Mouse (Mus musculus): Measurements from ENCODE around the gene Mef2c. TPM values are rescaled to one million over a fixed set of nuclear protein-coding genes. Genes with fewer than 3 reads are reported as not detected.

The Mef2c gene
- 100 to 1,000 TPM; 330 to 357 TPM for total RNA-seq (2021)
- long read RNA-seq, experiment 1, full-length matches to known transcripts, result 17 of 97 reads
- long read RNA-seq, experiment 1, partial matches to known transcripts, result 12 of 97 reads
- long read RNA-seq, experiment 1, other reads (novel, unspliced or antisense), result 68 of 97 reads
- long read RNA-seq, experiment 2, full-length matches to known transcripts, result 20 of 164 reads
- long read RNA-seq, experiment 2, partial matches to known transcripts, result 38 of 164 reads
- long read RNA-seq, experiment 2, other reads (novel, unspliced or antisense), result 106 of 164 reads

DNA sequence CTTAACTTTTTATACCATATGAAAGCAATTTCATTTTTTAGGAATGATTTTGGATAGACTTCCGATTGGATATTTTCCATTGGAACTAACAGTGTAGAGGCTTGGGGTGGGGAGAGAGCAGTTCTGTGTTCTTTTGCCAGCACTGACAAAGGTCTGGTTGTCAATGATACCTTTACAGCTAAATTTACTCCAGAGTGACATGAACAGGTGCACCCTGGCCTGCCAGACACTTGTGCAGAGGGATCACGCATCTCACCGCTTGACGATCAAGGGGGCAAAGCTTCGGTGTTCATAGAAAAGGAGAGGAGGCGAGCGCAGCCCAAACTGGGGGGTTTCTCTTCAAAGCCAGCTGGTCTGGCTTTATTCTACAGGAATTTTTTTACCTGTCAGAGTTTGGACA is at the start of gene Mef2c:
Gene Mef2c, plus strand, starts transcription at position 116 of the 400 bp plus-strand sequence.
- peak; percentile 52 to 57 for DNase-seq
- intact Hi-C loops (cut with DNase I), result no loop called here

DNA sequence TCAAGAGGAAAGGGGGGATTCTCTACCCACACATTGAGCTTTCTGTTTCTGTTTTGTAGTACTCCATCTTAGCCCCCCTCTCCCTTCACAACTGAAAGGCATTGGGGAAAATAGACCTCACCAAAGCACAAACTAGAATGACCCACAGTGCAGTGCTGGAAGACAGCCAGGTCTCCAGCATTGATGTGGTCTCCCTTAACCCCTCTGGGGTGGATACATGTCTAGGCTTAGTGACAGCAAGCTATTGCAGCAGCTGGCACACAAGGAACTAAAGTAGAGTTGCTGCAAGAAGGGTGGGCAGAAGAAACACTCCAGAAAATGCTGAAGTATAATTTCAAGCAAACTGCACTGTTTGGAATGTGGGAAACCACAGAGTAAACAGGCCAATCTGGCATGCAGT is 45.1 kb upstream of the Mef2c start:
- intact Hi-C loops (cut with DNase I), result no loop called here
- DNase-seq, result no peak

DNA sequence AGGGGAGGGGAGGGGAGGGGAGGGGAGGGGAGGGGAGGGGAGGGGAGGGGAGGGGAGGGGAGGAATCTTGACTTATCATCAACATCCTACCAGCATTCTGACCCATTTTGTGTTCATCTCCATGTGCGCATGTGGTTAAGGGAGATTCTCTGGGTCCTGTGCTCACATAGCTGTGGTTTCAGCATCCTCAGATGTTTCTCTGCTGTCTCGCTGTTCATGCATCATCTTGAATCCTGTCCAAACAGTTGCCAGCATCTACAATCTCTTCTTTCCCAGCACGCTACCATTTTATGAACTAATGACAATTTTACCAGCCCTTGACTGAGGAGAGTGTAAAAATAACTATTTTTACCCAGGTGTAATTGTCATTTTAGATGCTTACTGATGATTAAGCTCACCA is 44.2 kb upstream of the Mef2c start:
- DNase-seq, result no peak
- intact Hi-C loops (cut with DNase I), result no loop called here

DNA sequence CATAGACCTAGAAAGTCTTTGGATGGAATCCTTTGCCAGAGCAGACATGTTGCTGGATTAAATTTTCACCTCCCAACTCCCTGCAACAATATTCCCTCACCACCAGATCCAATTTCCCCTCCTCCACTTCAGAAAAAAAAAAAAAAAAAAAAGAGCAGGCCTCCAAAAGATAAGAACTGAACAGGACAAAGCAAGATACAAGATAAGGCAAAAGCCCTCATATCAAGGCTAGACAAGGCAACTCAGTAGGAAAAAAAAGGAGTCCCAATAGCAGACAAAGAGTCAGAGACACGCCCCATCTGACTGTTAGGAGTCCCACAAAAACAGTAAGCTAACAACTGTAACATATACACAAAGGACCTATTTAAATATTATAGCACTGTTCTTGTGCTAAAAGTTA is 43.2 kb upstream of the Mef2c start:
- DNase-seq, result no peak
- intact Hi-C loops (cut with DNase I), result no loop called here

DNA sequence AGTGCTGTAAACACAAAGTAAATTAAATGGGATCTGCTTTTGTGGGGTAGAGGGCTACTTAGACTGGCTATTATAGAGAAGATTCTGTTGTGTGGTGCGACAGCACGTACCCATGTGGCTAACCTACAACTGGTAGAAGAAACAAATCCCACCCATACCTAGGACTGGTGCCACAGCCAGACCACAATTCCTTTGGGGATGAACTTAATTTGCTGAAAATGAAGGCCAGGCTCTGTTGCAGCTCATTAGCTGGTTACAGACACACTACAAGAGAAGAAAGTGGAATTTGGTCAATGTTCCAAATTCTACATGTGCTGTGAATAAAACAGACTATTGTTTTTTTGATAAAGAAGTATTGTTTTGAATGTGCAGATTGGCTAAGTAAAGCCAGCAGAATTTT is 42.3 kb upstream of the Mef2c start:
- no peak for DNase-seq
- intact Hi-C loops (cut with DNase I), result no loop called here

DNA sequence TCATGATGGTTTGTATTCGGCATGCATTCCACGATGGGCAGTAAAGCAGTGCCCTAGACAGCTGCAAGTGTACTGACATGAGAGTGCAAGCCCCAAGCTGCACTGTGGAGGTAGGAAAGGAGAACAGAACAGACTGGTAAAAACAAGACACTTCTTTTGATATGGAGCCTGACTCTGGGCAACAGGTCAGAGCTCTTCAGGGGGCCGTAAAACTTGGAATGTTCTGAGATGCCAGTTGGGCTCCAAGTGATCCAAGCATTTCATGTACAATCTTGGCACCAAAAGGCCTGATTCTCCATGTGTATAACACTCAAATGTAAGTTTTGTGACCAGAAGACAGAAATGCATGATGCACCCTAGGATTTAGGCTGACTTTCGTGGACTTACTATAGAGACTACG is 37.1 kb upstream of the Mef2c start:
- no peak for DNase-seq
- intact Hi-C loops (cut with DNase I), result no loop called here

DNA sequence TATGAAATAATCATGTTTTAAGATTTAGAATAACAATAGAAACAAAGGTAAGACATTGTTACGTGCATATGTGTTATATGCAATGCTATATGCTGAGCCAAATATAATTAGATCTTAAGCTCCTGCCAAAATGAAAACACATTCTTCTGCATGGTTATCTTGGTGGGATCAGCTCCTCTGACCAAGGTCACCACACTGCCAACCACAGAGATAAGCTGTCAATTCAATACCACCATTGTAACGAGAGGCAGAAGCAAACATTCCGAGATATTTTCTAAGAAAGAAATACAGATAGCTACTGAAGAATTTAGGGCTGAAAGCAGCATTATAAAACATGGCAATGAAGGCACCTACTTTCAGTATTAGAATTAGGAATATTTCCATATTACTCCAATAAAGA is 35.0 kb upstream of the Mef2c start:
- intact Hi-C loops (cut with DNase I), result no loop called here
- no peak for DNase-seq

DNA sequence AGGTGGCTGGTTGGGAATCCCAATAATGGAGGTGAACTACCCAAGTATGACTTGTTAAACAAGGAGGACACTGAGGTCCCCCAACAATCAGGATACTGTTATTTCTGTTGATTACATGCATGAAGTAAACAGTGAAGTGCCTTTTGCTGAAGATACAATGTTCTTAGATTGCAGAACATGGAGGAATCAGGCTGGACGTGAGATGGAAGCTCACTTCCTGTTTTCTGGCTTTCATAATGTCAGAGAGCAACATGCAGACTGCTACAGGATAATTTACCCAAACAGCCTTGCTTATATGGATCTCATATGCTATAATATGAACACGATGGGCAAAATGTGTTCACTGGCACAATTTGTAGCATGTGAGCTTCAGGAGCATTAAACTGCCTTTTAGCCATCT is 30.1 kb upstream of the Mef2c start:
- intact Hi-C loops (cut with DNase I), result no loop called here
- no peak for DNase-seq

DNA sequence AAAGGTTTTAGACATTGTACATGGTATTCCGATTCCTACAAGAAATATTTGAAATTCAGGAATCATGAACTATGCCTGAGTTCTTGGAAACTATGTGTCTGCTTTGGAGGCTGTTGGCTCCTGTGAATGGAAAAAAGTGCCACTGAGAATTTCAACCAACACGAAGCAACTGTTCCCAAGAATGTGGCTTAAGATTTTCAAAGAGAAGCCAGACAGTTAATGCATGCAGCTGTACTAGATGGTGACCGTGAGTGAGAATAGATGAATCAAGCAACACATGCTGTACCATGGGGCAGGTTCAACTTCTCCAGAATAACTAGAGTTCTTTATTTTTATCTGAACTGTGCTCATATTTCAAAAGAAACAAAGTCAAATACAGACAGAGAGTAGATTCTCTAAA is 23.4 kb upstream of the Mef2c start:
- intact Hi-C loops (cut with DNase I), result no loop called here
- no peak for DNase-seq

DNA sequence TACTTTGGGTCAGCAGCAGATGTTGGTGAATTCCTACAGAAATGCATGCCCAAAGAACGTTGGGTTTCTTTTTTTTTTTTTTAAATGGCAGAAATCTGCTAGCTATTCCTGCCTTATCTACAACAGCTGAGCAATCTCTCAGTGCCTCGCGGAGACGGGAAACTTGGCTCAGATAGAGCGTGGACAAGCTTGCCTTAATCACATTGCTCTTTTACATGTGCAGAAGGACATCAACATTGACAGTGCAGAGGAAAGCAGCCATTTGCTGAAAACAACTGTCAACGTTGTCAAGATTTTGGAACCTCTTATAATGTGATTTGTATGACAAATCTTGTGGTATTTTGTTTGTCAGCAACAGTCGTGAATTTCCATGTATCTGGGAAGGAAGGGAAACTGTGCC is 22.5 kb upstream of the Mef2c start:
- intact Hi-C loops (cut with DNase I), result no loop called here
- no peak for DNase-seq

DNA sequence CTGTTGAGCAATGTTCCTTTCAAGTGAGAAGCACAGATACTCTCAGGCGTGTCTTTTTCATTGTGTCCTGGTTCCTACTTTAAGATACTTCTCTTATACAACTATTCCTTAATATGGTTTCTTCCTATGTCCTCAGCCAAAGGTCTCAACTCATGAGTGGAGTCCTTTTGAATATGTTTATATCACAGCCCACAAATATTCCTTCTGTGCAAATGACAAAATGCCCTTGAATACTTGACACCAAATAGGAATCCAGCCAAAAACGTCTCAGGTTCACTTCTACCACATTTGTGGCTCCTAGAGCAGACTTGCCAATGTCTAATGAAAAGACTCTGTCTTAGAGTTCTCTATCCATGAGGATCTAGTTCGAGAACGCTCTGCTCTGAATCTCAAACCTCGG is 21.7 kb upstream of the Mef2c start:
- intact Hi-C loops (cut with DNase I), result no loop called here
- DNase-seq, result no peak

DNA sequence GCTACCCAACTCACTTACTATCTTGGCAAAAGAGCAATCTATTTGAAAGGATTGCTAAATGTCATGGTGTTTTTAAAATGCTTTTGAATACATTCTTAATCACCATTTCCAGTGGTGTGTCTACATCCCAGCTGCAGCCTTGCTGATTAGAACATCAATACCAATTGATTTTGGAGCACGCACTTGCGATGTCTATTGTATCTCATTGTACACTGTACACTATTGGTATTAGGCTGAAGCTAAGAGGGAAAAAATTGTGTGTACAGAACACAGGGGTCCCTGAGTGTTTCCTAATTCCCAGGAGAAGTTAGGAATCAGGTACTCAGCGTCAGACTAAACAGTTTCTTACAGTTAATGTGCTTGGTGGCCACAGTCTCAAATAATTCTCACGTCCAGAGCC is 19.6 kb upstream of the Mef2c start:
- intact Hi-C loops (cut with DNase I), result no loop called here
- no peak for DNase-seq

DNA sequence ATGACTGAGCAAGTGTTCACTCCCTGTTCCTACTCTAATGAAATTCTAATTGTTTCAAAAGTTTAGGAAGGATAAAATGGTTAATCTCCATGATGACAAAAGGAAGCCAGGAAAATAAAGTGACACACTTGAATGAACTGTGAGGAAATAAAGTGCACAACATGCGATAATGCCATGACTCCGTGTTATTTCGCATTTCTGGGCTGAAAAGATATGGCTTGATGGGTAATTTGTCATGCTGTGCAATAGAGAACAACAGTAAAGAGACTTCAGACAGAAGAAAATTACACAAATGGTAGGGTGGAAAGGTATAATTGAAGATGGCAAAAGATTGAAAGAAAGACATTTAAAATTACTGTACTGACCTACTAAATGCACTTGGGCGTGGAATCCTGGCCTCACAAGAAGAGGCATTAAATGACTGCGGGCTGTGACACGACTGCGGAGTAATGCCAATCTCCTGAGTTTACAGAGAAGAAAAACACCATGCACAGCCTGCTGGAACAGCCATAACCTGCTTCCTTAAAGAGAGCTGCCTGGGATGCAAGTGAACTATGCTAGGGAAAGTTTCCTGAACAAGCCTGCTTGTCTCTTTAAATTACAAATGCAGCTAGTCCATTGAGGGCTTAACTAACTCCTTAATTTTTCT is 19.0 kb upstream of the Mef2c start:
- intact Hi-C loops (cut with DNase I), result no loop called here
- no peak for DNase-seq

DNA sequence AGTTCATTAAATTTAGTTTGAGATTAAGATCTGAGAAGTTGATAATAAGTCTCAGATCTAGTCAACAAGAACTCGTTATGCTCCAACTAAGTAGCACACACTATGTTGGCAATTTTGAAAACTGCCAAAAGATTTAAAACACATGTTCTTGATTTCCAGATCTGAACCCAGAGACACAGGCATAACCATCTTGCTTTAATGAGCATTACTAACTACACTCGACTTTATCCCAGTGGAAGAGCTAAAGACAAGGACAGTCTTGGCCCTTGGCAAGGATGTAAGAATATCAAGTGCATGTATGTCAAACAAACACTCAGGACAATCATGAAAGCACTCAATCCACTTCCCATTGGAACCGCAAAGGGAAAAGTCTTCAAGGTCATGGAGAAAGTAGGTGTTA is 11.8 kb upstream of the Mef2c start:
- no peak for DNase-seq
- intact Hi-C loops (cut with DNase I), result no loop called here

DNA sequence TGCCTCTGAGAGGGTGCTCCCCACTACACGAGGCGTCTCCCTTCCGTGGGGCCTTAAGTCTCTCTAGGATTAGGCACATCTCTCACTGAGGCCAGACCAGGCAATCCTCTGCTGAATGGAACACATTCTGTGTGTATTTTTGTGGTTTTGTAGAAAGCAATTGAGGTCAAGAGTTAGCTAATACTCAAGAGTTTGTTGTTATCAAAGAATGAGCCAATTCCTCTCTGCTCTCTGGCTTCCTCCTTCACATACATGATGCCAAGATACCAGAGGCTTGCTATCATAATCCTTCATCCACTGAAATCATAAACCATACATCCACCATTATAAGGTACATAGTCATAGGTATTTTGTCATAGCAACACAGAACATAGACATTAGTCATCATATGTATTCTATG is 6.1 kb upstream of the Mef2c start:
- no peak for DNase-seq
- intact Hi-C loops (cut with DNase I), result no loop called here

DNA sequence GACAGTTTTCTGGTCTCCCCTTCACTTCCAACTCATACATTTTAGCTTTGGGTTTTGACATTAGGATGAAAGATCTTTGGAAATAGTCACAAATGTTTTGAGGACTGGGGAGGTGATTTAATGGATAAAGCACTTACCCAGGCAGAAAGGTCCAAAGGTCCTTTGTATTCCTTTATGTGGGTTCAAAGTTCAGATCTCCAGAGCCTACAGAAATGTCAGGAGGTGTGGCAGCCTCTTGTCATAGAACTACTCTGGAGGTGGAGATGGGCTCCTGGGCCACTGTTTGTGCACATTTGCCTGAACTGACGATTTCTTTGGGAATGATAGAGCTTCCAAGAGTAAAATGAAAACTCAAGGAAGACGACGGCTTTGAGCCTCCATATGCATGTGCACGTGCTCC is 4.3 kb upstream of the Mef2c start:
- DNase-seq, result no peak
- intact Hi-C loops (cut with DNase I), result no loop called here

DNA sequence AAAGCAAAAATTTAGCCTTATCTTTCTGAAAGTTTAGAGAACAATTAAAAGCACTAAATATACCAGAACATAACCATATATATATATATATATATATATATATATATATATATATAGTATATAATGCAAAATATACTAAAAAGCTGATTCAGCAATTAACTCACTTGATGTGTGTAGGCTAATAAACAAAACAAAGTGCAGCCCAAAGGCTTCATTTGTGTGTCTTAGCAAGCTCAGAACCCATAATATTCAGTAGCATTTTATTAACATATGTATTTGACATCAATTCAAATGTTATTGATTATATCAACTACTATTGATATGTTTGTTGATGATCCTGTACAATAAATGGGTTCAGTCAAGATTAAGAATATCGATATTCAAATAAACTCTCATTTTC is 3.9 kb downstream of the Mef2c start:
- intact Hi-C loops (cut with DNase I), result no loop called here
- DNase-seq, result no peak

DNA sequence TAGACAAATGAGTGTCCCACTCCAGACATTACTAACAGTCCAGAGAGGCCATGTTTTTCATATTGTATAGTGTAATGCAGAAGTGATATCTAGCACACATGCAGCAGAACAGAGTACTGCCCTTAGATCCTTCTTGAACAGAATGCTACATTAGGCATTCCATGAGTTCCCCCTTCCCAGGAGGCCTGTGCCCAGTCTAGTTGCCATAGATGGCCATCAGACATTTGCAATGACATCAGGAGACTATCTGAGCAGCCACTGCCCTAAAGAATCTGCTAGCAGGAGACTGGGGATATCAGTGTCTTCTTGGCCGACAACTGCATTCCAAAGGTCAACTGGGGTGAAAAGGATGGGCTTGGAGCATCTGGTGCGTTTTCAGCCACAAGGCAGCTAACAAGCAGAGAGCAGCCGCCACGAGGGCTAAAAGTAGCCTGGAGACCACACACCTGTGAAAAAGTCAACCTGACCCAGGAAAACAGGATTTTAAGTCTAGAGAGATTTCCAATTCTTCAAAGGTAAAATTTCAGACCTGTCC is 11.2 kb downstream of the Mef2c start:
- peak; percentile 25 to 28 for DNase-seq
- intact Hi-C loops (cut with DNase I), result no loop called here

DNA sequence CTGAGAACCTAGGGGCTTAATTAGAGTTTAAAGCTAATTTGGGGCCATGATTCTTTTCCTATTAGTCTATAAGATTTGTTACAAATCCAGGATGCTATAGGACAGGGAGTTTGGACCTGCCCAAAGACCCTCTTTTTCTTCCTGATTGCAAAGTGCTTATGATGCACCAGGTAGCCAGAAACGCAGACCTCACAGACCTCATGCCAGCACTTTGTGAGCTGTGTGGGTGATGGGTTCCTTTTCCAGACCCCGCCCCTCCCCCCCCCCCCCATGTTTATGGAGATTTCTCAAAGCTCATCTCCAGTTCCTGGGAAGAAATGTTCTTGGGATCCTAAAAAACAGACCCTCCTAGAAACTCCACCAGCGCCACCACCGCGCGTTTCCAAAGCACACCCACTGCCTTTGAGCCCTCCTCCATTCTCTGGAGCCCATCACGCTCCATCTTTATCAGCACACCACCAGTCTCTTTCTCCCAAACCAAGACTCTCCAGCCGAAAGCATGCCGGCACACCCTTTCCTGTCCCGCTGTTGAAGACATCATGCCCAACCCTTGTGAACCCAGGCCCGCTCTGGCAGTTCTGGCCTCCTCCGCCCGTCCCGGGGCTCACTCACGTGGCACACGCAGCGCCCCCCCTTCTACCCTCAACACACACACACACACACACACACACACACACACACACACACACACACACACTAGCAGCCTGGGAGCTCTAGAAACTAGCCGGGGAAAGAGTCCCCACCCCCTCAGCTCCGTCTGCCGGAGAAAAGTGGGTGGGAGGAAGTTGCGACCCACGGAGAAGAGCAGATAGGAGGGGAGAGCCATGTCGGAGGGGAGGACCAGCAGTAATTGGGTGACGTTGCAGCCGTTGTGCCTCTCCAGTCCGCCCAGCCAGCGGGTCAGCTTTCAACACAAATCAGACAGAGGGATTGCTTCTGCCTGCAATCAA is 14.1 kb downstream of the Mef2c start:
- peak; percentile 47 to 60 for DNase-seq
- intact Hi-C loops (cut with DNase I), result no loop called here

DNA sequence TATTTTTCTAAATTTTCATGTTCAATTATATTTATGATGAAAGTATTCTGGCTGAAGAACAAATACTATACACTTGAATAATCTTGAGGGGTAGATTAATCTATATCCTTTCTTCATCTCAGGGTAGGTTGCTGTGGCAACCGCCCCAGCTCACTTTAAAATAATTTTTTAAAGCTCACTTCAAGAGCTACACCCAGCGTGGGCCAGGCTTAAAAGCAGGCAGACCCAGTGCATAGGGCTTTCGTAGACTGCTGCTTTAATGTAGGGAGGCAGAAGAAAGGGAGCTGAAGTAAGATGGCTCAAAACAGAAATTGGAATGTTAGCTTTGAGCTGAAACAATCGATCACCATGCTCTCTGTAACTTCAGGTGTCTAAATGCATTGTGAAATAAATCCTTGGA is 17.0 kb downstream of the Mef2c start:
- intact Hi-C loops (cut with DNase I), result loop anchor here (10.0 kb wide), 1 partner anchor 124 kb away; no protein-coding TSS in a partner anchor
- no peak for DNase-seq
